Mouse (Mus musculus): ENCODE data around the gene Fam107b. TPM values are rescaled to one million over a fixed set of nuclear protein-coding genes. Genes with fewer than 3 reads are reported as not detected.

The Fam107b gene
- polyA plus RNA-seq, 1 experiment from 2014 or later = 65.8 TPM

Other genes starting within 250 kb of the Fam107b start
- 16.2 and 20.5 TPM in 2 replicates for gene Rpp38, start 237.8 kb upstream of the Fam107b start, polyA plus RNA-seq (2014; fragmentation: Nextera tagmentation; extraction: Ambion mirVana)
- gene Acbd7, start 234.3 kb upstream of the Fam107b start, polyA plus RNA-seq (2014; fragmentation: Nextera tagmentation; extraction: Ambion mirVana) = 0.36 and 0.52 TPM in 2 replicates
- 0.11 TPM in 1 of 2 replicates, not detected in the other for gene Olah, start 173.3 kb upstream of the Fam107b start, polyA plus RNA-seq (2014; fragmentation: Nextera tagmentation; extraction: Ambion mirVana)
- gene Meig1, start 147.8 kb upstream of the Fam107b start, polyA plus RNA-seq (2014; fragmentation: Nextera tagmentation; extraction: Ambion mirVana) = 5.3 and 7.7 TPM in 2 replicates
- 8.6 and 11.0 TPM in 2 replicates for gene Dclre1c, start 146.4 kb upstream of the Fam107b start, polyA plus RNA-seq (2014; fragmentation: Nextera tagmentation; extraction: Ambion mirVana)
- 39.7 and 41.3 TPM in 2 replicates for gene Suv39h2, start 95.5 kb upstream of the Fam107b start, polyA plus RNA-seq (2014; fragmentation: Nextera tagmentation; extraction: Ambion mirVana)
- gene Gm45902, start 57.7 kb upstream of the Fam107b start, polyA plus RNA-seq (2014; fragmentation: Nextera tagmentation; extraction: Ambion mirVana) = 6.9 and 8.2 TPM in 2 replicates
- 108 and 111 TPM in 2 replicates for gene Hspa14, start 57.7 kb upstream of the Fam107b start, polyA plus RNA-seq (2014; fragmentation: Nextera tagmentation; extraction: Ambion mirVana)
- gene Cdnf, start 57.5 kb upstream of the Fam107b start, polyA plus RNA-seq (2014; fragmentation: Nextera tagmentation; extraction: Ambion mirVana) = 0.19 and 0.43 TPM in 2 replicates

Measured in hindbrain, embryonic 11.5 days (tissue).